Mouse (Mus musculus) midbrain, embryonic 14.5 days (tissue): ENCODE measurements at regions not wholly inside any gene's neighbourhood (a gene's known extent, or its start where the extent isn't known, plus 50 kb on each side); places are given as distances from the start of the nearest gene placed in this dataset.

Experiments
- ATAC-seq: fragments of 200-750 bp; cut with Nextera tagmentation; 2 replicates; pipeline ENCODE4 v1.8.0; 2017; ENCODE audit warnings: moderate number of reproducible peaks, moderate library complexity; ENCODE audit not compliant: low FRiP score, low TSS enrichment
- DNase-seq: peaks from one replicate; pipeline ENCODE4 v3.0.0-alpha.2; 2015
- H3K27ac ChIP-seq: fragments of 300-500 bp; sonication (generic); replicated peaks from 2 replicates; pipeline ENCODE4 v1.5.1; 2014; ENCODE audit warnings: mild to moderate bottlenecking, low read depth, low read length, moderate library complexity
- H3K27me3 ChIP-seq: fragments of 300-500 bp; sonication (generic); 2 replicates; pipeline ENCODE4 v1.6.1; 2014; ENCODE audit warnings: low read length, control low read depth, mixed read lengths; ENCODE audit not compliant: control insufficient read depth, insufficient read depth
- H3K36me3 ChIP-seq: fragments of 300-500 bp; sonication (generic); 2 replicates; pipeline ENCODE4 v1.6.1; 2014; ENCODE audit warnings: low read length, control low read depth; ENCODE audit not compliant: control insufficient read depth, insufficient read depth
- H3K4me1 ChIP-seq: fragments of 300-500 bp; sonication (generic); 2 replicates; pipeline ENCODE4 v1.6.1; 2014; ENCODE audit warnings: mild to moderate bottlenecking, antibody characterized with exemption, low read length, control low read depth; ENCODE audit not compliant: control insufficient read depth, insufficient read depth
- H3K4me2 ChIP-seq: fragments of 300-500 bp; sonication (generic); 2 replicates; pipeline ENCODE4 v1.6.1; 2014; ENCODE audit warnings: mild to moderate bottlenecking, low read length, moderate library complexity
- H3K4me3 ChIP-seq: fragments of 300-500 bp; sonication (generic); replicated peaks from 2 replicates; pipeline ENCODE4 v1.5.1; 2014; ENCODE audit warnings: low read depth, low read length
- H3K9ac ChIP-seq: fragments of 300-500 bp; sonication (generic); replicated peaks from 2 replicates; pipeline ENCODE4 v1.6.1; 2014; ENCODE audit warnings: mild to moderate bottlenecking, low read length, moderate library complexity
- H3K9me3 ChIP-seq: fragments of 300-500 bp; sonication (generic); 2 replicates; pipeline ENCODE4 v1.6.1; 2016; ENCODE audit warnings: low read length, control low read depth, mixed read lengths; ENCODE audit not compliant: control insufficient read depth
- WGBS: fragments of 180-500 bp; shearing (Covaris S2); extraction: QIAGEN DNeasy Blood & Tissue Kit; methylation state at CpG from one replicate; pipeline ENCODE4 v1.1.7; 2014; 5-methylcytosine and 5-hydroxymethylcytosine counted together

- no peak overlapping the region for H3K4me2 ChIP-seq
- 95% methylated on average over 2 of the region's 2 CpGs for WGBS
- H3K9ac ChIP-seq = no peak overlapping the region
- ATAC-seq (no peak), DNase-seq (no peak)
- H3K27me3 ChIP-seq = no peaks in the 10 kb centered on the region
- no peak overlapping the region for H3K27ac ChIP-seq
- no peaks in the 10 kb centered on the region for H3K36me3 ChIP-seq
- H3K4me1 ChIP-seq = no peaks in the 10 kb centered on the region
- H3K4me3 ChIP-seq = no peak overlapping the region
- no peaks in the 10 kb centered on the region for H3K9me3 ChIP-seq
Observed at GRCm38 (mm10) chr8:74639276-74639675, 233.7 kb upstream of the Isx start.

GRCm38 (mm10) chr8:74640636-74641035, 232.3 kb upstream of the Isx start:
- no peaks in the 10 kb centered on the region for H3K36me3 ChIP-seq

GRCm38 (mm10) chr8:74659950-74660349, 213.0 kb upstream of the Isx start:
- no peaks in the 10 kb centered on the region for H3K4me1 ChIP-seq
- H3K9me3 ChIP-seq = no peaks in the 10 kb centered on the region
- H3K9ac ChIP-seq = no peak overlapping the region
- DNase-seq (no peak), ATAC-seq (no peak)
- H3K36me3 ChIP-seq = no peaks in the 10 kb centered on the region
- WGBS = 85% methylated on average over 1 of the region's 1 CpGs
- no peak overlapping the region for H3K4me3 ChIP-seq
- no peak overlapping the region for H3K27ac ChIP-seq
- no peaks in the 10 kb centered on the region for H3K27me3 ChIP-seq
- no peak overlapping the region for H3K4me2 ChIP-seq

More at GRCm38 (mm10) chr8:74640636-74641035, 232.3 kb upstream of the Isx start:
- DNase-seq (no peak), ATAC-seq (no peak)
- no peaks in the 10 kb centered on the region for H3K27me3 ChIP-seq
- H3K27ac ChIP-seq = no peak overlapping the region
- H3K4me1 ChIP-seq = no peaks in the 10 kb centered on the region
- no peak overlapping the region for H3K4me2 ChIP-seq
- no peak overlapping the region for H3K4me3 ChIP-seq
- H3K9ac ChIP-seq = no peak overlapping the region
- no peaks in the 10 kb centered on the region for H3K9me3 ChIP-seq
- WGBS = 21% methylated on average over 1 of the region's 1 CpGs

DNA sequence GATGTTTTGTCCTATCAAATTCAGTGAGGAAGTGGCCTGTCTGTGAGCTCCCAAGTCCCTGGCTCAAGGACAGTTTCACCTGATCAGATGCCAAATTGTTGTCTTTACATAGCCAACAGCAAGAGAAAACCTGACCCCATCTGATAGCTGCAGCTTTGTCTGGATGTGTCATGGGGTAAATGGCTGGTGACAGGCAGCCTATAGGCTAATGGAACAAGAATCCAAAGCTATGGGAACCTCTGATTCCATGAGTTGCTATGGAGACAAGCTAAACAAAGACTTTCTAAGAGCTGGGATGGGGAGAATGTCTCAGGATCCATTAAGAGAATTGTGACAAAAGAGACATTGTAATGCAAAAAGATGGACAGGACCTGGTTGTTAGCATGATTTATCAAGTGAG, 184.6 kb upstream of the Isx start:
- no peak overlapping the region for H3K4me2 ChIP-seq
- no peak overlapping the region for H3K9ac ChIP-seq
- DNase-seq = peak; percentile 14
- no peak overlapping the region for H3K27ac ChIP-seq
- no peaks in the 10 kb centered on the region for H3K36me3 ChIP-seq
- 0 out of 2 replicates have a peak, but pooled peaks have one; percentile 41 for ATAC-seq
- no peaks in the 10 kb centered on the region for H3K9me3 ChIP-seq
- H3K27me3 ChIP-seq = no peaks in the 10 kb centered on the region
- no peak overlapping the region for H3K4me3 ChIP-seq
- peaks cover 6% of the 10 kb centered on the region; the same call in 1 of the 2 replicates for H3K4me1 ChIP-seq

GRCm38 (mm10) chr8:74696001-74696400, 177.0 kb upstream of the Isx start:
- H3K9me3 ChIP-seq = no peaks in the 10 kb centered on the region
- H3K4me1 ChIP-seq = no peaks in the 10 kb centered on the region
- H3K27ac ChIP-seq = no peak overlapping the region
- DNase-seq = no peak
- H3K27me3 ChIP-seq = no peaks in the 10 kb centered on the region
- ATAC-seq = no peak
- H3K4me2 ChIP-seq = no peak overlapping the region
- H3K9ac ChIP-seq = no peak overlapping the region
- no peaks in the 10 kb centered on the region for H3K36me3 ChIP-seq
- H3K4me3 ChIP-seq = no peak overlapping the region

DNA sequence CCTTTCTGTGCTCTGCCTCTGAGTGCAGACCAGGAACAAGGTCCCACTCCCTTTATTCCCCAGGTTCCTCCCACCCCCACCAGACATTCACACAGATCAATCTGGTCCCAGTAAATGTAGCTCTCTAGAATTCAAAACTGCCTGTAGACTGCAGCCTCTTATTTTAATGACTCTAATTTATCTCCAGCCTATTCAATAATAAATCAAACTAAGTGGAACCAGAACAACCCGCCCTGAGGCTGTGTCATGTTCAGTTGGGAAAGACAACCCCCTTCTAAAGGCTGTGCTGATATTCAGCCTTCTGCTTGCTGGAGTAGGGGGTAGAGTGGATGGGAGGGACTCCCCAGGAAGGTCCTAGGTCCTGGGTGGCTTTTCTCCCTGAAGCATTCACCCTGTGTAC, 175.7 kb upstream of the Isx start:
- H3K9ac ChIP-seq = no peak overlapping the region
- 89% methylated on average over 1 of the region's 1 CpGs for WGBS
- H3K4me3 ChIP-seq = no peak overlapping the region
- no peaks in the 10 kb centered on the region for H3K4me1 ChIP-seq
- DNase-seq = no peak
- no peak overlapping the region for H3K27ac ChIP-seq
- no peaks in the 10 kb centered on the region for H3K27me3 ChIP-seq
- no peak for ATAC-seq
- H3K36me3 ChIP-seq = no peaks in the 10 kb centered on the region
- H3K4me2 ChIP-seq = no peak overlapping the region
- no peaks in the 10 kb centered on the region for H3K9me3 ChIP-seq

DNA sequence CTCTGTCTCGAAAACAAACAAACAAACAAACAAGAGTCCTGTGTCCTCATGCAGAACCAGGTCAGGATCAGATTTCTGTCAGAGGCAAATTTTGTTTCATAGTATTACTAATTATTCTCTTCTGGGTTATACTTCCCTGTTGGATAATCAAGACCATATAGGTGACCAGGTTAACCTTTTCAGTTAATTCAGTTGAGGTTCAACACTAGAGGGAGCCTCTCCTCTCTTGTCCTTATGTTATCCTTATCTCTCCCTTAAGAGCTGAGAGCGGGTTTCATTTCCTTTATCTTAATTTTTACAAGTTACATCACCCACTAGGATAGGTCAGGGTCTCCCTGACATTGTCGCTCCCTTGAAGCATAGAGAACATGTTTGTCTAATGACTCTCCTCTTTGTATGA, 160.4 kb upstream of the Isx start:
- DNase-seq (no peak), ATAC-seq (no peak)
- Histone ChIP-seq H3K27ac (no peak overlapping the region), H3K4me3 (no peak overlapping the region), H3K4me2 (no peak overlapping the region), H3K27me3 (no peaks in the 10 kb centered on the region), H3K9ac (no peak overlapping the region), H3K36me3 (no peaks in the 10 kb centered on the region), H3K9me3 (no peaks in the 10 kb centered on the region), H3K4me1 (no peaks in the 10 kb centered on the region)
- 77% methylated on average over 3 of the region's 3 CpGs for WGBS

DNA sequence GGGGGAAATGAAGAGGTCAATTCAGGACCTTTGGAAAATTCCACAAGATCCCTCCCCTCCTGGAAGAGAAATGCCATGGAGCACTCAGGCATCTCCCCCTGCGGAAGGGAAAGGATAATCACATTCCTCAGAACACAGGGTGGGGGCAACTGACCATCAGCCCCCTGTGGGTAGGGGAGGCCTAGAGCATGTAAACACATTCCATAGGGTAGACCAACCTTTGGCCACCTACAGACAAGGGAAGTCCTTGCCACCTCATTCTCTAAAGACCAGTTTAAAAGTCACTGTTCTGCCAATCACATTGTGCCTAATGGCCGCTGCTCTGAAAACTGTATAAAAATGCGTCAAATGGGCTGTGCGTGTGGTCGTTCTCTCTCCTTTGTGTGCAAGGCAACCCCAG, 156.9 kb upstream of the Isx start:
- no peak for DNase-seq
- H3K9ac ChIP-seq = no peak overlapping the region
- ATAC-seq = no peak
- H3K4me2 ChIP-seq = no peak overlapping the region
- no peaks in the 10 kb centered on the region for H3K9me3 ChIP-seq
- no peak overlapping the region for H3K4me3 ChIP-seq
- H3K36me3 ChIP-seq = no peaks in the 10 kb centered on the region
- H3K27ac ChIP-seq = no peak overlapping the region
- 65% methylated on average over 5 of the region's 5 CpGs for WGBS
- no peaks in the 10 kb centered on the region for H3K4me1 ChIP-seq
- no peaks in the 10 kb centered on the region for H3K27me3 ChIP-seq

GRCm38 (mm10) chr8:74764728-74765127, 108.2 kb upstream of the Isx start:
- 0 out of 2 replicates have a peak, but pooled peaks have one; percentile 13 for ATAC-seq
- H3K4me2 ChIP-seq = no peak overlapping the region

More at GRCm38 (mm10) chr8:74764728-74765127, 108.2 kb upstream of the Isx start:
- Histone ChIP-seq H3K9ac (no peak overlapping the region), H3K27ac (no peak overlapping the region), H3K4me1 (no peaks in the 10 kb centered on the region), H3K4me3 (no peak overlapping the region), H3K36me3 (no peaks in the 10 kb centered on the region), H3K9me3 (no peaks in the 10 kb centered on the region), H3K27me3 (no peaks in the 10 kb centered on the region)
- 65% methylated on average over 3 of the region's 3 CpGs for WGBS
- DNase-seq = no peak
